Mouse (Mus musculus): ENCODE results near the gene Ncoa7. TPM values are rescaled to one million over a fixed set of nuclear protein-coding genes. Genes with fewer than 3 reads are reported as not detected.
"Not testable (repeated sequence)": the region's sequence is repeated elsewhere in the genome, so short reads cannot be mapped to it uniquely, and the experiment has no call there.

Ncoa7 gene
- total RNA-seq, 2 experiments from 2014 or later = 99.7 to 105 TPM

DNA sequence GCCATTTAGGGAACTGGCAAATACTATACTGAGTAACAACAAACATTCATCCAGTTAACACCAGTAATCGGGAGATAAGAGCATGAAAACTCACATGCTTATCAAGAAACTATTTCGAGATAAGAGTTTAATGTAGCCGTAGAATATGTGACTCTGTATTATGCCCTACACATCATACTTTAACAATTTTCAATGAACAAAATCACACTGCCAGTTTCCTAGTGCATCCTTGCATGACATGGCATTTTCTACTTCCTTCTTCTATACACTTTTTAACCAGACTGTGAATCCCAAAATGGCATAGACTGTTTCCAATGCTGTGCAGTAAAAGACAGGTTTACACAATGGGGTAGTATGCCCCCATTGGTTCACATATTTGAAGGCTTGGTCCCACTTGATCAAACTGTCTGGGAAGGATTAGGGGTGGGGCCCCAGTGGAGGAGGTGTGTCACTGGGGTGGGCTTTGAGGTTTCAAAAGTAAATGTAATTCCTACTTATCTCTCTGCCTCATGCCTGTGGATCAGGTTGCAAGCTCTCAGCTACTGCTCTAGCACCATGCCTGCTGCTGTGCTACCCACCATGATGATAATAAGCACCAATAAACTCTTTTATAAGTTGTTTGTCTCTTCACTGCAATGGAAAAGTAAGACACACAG is 15.3 kb downstream of the Ncoa7 start:
- no peak for DNase-seq

DNA sequence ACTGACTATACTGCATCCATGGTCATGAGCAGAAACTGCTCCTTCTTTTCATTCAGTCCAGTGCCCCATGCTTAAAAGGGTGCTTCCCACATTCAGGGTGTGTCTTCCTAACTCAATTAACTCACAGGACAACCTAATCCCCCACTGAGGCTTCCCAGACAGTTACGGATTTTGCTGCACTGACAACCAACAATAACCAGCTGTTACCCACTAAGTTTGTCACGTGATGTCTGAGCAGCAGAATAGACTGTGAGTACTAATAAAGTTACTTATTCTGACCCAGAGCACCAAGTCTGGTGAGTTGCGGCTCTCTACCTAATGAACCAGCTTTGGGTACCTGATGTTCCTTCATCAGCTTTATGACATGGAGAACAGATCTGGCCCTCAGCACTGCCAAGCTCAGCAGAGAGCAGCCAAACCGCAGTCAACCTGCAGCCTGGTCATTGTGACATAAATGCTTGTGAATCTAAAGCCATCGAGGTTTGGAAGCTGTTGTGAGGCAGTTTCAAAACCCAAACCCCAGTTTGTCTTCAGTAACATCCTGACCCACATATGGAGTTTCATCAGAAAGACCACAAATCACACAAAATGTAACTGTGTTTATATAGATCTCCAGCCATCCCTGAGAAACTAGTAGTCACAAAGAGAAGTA is 16.9 kb downstream of the Ncoa7 start:
- no peak for DNase-seq

- not testable (repeated sequence) for DNase-seq
These were observed 22.2 kb downstream of the Ncoa7 start for GRCm38 (mm10) chr10:30780921-30781320.

DNA sequence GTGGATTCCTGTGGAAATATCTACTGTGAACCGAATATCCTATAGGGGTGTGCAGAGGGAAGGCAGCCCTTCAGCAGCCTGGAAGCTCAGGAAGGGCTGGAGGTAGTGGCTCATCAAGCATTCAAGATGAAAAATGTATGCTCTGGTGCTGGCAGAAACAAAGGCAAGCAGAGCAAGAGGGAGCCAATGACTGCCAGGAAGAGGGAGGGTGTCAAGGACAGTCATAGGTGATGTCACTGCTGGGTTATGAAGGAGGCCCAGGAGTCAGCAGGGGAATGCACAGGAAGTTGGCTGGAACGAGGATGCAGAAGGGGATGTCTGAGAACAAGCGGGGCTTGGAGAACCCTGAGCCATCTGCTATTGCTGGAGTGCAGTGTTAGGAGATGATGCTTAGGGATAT is 24.9 kb downstream of the Ncoa7 start:
- no peak for DNase-seq

DNA sequence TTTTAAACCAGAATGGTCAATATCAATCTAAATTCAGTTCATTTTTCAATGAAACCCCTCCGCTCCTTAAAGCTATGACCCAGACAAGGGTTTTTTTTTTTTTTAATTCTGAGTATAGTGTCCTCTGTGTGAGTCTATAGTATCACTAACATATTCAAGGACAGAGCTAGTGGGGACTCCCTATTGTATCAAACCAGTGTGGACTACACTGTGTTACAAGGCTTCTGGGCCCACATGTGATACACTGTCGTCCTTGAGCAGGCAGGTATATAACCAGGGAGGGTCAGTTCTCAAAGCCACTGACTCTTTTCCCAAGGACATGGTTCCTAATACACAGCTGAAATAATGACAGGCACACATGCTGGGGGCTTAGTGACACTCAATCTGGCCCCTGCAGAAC is 27.1 kb downstream of the Ncoa7 start:
- DNase-seq = no peak

GRCm38 (mm10) chr10:30775568-30775967 is 27.6 kb downstream of the Ncoa7 start:
- no peak for DNase-seq

DNA sequence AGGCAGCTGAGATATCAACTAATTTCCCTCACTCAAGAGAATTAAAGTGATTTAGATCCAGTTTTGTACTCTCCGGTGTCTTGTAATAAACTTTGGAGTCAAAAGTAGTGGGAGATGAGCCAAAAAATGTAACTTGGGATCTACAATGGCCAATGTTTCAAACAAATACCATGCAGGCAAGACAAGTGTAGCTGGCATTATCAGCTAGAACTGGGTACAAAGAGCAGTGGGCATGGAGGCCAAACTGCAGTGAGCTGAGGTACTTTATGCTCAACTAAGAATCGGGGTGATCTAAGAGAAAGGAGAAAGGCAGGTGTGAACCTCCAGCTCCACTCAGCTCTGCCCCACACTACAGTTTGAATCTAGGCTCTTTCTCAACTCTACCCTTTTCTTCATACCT is 28.7 kb downstream of the Ncoa7 start:
- no peak for DNase-seq

DNA sequence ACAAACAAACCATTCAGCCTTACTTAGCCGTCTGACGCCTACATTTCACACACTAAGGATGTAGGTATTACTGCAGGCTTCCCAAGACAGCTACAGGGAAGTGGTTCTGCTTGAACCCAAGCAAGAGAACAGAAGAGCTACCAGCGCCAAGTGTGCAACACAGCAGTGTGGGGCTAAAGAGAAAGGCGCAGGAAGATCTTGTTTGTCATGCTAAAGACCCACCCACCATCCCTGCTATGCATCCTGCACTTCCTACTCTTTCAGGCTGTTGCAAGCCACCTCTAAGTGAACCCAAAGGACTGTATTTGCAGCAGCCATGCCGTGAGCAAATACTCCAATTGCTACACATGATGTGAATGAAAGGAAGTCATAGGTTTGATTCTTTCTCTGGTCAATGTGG is 29.9 kb downstream of the Ncoa7 start:
- DNase-seq = no peak

DNA sequence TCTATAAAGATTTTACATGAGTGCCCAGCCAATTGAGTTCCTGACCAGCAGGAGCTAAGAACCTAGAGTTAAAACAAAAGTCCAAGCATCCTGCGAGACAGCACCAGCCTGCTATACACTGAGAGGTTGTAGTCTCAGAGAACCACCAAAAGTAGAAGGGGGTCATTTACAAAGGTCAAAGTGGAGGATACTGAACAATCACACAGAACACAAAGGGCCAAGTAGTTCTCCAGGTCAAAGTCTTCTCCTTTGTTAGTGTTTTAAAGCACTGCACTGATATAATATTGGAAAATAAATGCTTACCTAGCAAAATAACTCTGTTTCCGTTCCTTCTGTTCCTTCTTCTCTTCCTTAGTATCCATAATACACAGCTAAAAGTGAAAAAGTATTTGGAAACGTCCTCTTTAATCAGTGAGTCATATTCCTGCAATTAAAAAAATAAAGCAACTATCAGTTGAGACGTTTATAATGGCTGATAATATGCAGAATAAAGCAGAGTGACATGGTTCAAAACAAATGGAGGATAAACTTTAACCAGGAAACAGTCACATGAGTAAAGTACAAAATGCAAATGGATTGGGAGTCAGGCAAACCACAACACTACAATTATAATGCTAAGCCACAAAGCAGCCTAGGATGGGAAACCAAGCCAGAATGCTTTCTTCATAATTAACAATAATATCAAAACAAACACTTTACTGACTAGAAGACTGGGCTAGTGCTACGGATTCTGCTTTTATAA is 31.5 kb downstream of the Ncoa7 start:
- DNase-seq = no peak

DNA sequence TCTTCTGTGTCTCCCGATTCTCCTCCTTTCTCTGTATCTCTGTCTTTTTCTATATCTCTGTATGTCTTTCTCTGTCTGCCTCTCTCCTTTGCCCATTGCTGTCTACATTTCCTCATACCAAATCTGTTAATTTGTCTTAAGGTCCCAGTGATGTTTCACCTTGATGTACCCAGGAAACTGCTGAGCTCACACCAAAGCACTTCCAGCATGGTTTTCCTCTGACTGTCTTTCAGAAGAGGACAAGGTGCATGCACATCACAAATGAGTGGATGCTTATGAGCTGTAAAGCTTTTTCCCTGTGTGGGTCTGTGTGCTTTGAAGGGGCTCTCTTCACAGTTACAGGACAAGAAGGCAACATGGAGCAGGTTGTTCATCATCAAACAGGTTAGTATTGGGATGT is 34.3 kb downstream of the Ncoa7 start:
- DNase-seq = no peak

- DNase-seq = no peak
These were observed 34.9 kb downstream of the Ncoa7 start for GRCm38 (mm10) chr10:30768250-30768649.

- DNase-seq = no peak
These were observed 39.9 kb downstream of the Ncoa7 start for GRCm38 (mm10) chr10:30763179-30763770.

GRCm38 (mm10) chr10:30762284-30762964 is 40.7 kb downstream of the Ncoa7 start:
- DNase-seq = no peak

DNA sequence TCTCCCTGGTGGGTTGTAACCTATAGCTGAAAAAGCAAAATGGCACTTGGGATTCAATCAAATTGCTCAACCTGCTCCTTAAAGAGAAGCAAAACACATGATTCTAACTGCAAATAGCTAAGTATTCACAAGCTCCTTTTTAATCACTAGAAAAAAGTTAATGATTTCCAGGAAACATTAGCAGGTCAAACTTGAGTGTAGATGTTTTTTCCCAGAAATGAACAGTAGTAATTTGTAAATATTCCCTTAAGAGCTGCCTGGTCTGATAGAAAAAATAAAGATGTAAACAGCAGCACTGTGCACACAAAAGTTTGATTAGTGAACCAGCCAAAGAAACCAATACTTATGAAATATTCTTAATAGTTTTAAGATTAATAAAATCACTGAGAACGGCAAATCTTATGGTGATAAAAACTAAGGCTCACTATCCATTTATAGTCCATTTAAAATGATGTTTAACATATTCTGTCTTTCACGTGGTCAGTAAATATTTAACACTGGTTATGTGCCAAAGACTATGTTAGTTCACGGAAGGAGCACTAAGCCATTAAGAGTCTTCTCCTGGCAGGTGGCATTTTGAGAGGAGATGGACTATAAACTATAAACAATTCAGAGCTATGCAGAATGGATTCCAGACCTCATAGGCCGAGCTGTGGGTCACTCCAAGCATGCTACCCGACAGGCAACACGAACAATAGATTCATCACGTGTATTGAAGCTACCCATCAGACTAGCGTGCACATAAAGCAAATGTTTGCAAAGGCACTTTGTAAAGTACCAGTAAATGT is 43.6 kb downstream of the Ncoa7 start:
- DNase-seq = no peak

DNA sequence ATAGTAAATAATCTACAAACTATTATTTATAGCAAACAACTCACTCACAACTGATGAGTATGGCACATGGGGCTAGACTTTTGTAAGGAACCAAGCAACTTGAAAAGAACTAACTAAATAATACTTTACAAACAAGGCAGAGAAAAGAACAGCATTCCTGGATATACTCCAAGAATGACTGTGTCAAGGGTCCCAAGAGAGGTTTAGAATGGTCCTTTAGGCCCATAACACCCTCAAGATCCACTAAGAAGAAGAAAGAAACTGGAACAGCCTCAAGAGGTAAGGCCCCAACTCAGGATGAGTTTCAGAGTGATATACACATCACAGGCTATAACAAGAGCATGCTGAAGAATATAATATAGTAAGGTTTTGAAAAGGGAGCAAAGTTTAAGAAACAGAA is 47.1 kb downstream of the Ncoa7 start:
- no peak for DNase-seq

DNA sequence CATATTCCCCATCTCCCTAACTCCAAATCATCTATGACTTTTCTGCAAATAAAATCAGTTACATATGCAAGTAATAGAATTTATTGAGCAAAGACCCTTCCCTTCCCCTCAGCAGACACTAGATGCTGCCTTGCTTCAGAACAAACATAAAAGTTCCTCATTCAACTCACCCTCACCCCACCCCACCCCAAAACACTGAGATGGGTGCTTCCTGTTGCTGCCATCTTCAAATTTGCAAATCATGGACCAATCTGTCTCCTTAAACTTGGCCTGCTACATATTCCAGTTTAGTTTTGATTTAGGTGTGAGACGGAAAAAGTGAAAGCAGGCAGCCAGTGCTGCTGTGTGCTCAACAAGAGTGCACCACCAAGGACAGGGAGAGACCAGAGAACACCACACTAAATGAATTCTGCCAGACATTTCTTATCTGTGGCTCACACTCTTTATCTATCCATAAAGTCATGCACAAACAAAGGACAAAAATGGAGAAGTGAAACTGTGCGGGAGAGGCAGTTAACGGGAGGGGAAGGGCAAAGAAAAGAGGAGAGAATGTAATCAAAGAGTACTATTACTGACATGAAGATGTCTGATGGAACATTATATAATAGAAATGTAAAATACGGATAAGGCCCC is 48.2 kb downstream of the Ncoa7 start:
- no peak for DNase-seq

DNA sequence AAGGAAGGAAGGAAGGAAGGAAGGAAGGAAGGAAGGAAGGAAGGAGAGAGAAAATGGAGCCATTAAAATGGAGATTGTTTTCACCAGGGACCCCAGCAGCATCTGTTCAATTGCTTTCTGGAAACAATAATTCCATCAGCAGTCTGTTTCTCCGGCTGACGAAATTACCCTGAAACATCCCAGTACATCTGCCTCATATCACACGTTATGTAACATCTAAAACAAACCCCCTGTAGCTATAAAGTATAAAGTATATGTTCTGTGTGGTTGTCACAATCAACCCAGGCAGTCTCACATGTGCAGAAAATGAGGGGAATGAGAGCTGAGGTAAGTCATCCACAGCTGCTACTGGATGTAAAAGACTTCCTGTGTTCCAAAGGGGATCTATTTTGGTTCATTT is 49.0 kb downstream of the Ncoa7 start:
- no peak for DNase-seq

DNA sequence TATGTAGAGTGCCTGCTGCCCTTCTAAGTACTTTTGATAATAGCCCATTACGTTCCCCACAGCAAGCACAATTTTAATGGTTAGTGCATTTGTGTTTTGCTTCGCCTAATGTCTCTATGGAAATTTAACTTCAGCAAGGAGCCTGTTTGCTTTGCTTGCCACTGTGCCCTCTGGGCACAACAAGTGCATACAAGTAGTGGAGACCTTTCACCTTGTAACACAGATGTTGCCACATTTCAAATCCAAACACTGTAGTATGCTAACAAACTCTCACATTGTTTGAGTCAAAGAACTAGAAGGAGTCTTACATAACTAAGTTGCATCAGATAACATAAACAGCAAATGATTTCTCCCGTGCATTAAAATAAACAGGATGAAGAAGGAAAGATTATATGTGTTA is 50.6 kb downstream of the Ncoa7 start:
- no peak for DNase-seq

DNA sequence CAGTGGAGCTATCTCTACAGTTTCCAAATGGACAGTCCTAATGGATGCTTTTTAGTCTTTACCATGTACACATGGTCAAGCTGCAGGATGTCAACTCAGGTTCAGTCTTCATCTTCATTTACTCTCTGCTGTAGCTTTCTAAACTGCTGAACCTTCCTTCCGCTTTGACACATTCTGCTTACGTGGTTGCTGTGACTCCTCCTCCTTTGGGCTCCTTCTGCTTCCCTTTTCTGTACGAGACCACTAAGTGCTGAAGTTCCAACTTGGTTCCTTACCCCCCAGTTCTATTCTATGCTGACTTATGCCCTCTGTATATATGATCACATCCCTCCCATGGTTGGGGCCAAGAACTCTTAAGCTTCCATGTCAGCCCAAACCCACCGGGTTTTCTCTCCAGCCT is 51.5 kb downstream of the Ncoa7 start:
- DNase-seq = no peak

- DNase-seq = no peak
These were observed 53.3 kb downstream of the Ncoa7 start for GRCm38 (mm10) chr10:30749807-30750206.

GRCm38 (mm10) chr10:30745238-30745974 is 57.7 kb downstream of the Ncoa7 start:
- DNase-seq = no peak

Data from layer of hippocampus, postnatal 36 days (tissue).